Mouse (Mus musculus): ENCODE measurements around the gene Npas2. TPM values are rescaled to one million over a fixed set of nuclear protein-coding genes. Genes with fewer than 3 reads are reported as not detected.

Gene Npas2
- polyA plus RNA-seq (2012; rRNA removed): 0.44 and 0.77 TPM in 2 replicates

DNA sequence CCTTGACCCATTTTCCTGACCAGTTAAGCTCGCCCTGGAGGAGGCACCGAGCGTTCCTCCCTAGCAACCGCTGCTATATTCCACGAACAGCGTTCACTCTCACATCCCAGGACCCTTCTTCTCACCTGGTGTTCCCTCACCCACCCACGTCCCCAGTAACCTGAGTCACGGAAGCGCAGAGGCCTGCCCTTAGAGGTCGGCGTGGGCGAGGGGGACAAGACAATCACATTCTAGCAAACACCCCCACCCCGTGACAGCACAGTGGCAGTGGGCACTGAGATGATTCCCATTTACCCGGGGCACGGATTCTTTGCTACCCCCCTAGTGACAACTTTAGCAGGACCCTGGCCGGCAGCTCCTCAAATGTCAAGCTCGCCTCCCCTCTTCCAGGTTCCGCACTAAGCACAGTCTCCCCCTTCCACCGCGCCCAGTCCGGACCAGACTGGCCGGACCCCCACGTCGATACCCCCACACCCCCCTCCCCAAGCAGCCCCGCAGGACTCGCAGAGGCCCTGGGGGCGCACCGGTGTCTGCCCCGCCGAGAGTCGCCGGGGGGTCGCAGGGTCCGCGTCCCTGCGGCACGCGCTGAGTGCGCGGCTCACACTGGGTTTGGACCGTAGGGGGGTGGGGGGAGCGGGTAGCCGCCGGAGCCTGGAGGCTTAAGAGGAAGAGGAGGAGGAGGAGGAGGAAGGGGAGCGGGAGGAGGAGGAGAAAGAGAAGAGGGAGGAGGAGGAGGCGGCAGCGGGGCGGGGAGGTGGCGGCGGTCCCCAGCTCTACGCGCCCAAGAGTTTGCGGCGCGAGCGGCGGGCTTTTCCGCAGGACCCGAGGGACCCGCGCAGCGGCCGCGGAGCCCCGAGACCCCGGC, at the start of gene Npas2:
Npas2 (plus strand) TSS at position 735 of the 865 bp plus-strand sequence.
- peak; percentile 31 for DNase-seq (ENCODE audit: low read depth)
- TF ChIP-seq POLR2A (IDR thresholded peaks at IDR 0.05; ENCODE audit: borderline replicate concordance, extremely low read depth, insufficient read depth, insufficient read length, poor library complexity, severe bottlenecking) (no peak), CTCF (IDR thresholded peaks at IDR 0.05; ENCODE audit: borderline replicate concordance, extremely low read depth, insufficient read depth, insufficient read length) (no peak)

- TF ChIP-seq POLR2A (IDR thresholded peaks at IDR 0.05; ENCODE audit: borderline replicate concordance, extremely low read depth, insufficient read depth, insufficient read length, poor library complexity, severe bottlenecking) (no peak), CTCF (IDR thresholded peaks at IDR 0.05; ENCODE audit: borderline replicate concordance, extremely low read depth, insufficient read depth, insufficient read length) (no peak)
- DNase-seq (ENCODE audit: low read depth): no peak
These were observed 36.8 kb upstream of the Npas2 start for GRCm38 (mm10) chr1:39156778-39157177.

GRCm38 (mm10) chr1:39160167-39160566, 33.4 kb upstream of the Npas2 start:
- TF ChIP-seq POLR2A (IDR thresholded peaks at IDR 0.05; ENCODE audit: borderline replicate concordance, extremely low read depth, insufficient read depth, insufficient read length, poor library complexity, severe bottlenecking): no peak
- TF ChIP-seq CTCF (IDR thresholded peaks at IDR 0.05; ENCODE audit: borderline replicate concordance, extremely low read depth, insufficient read depth, insufficient read length): no peak
- DNase-seq (ENCODE audit: low read depth): no peak

DNA sequence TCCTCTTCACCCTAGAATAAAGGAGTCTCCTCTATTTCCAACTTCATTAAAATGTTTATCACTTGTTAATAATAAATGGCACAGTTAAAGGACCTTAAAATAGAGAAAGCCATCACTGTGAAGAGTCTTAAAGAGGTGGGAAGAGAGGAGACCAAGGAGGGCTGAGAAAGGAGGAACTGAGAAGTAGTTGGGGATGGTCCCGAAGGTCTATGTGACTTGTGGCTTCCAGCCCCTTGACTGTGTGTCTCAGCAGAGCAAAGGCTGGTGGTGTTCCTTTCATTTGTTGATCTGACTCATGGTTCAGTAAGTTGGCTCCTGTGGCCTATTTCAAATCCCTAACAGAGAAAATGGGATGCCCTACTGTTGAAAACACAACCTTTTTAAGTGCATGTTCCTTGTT, 30.5 kb upstream of the Npas2 start:
- no peak for DNase-seq (ENCODE audit: low read depth)
- TF ChIP-seq CTCF (IDR thresholded peaks at IDR 0.05; ENCODE audit: borderline replicate concordance, extremely low read depth, insufficient read depth, insufficient read length): no peak
- no peak for TF ChIP-seq POLR2A (IDR thresholded peaks at IDR 0.05; ENCODE audit: borderline replicate concordance, extremely low read depth, insufficient read depth, insufficient read length, poor library complexity, severe bottlenecking)

DNA sequence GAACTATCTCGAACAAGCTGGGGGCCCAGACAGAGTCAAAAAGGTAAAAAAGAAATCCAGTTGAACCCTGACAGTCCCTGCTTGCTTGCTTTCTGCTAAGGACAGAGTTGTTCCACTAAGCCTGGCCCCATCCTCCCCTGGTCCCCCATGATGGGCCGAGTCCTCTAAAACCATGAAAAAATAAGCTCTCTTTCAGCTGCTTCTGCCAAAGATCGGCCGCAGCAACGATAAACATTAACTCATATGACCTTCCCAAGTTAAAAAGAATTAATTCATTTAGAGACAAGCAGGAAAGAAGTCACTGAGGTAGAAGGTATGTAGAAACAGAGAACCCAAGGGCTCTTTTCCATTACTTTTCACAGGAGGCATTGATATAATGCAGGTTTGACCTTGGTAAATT, 16.8 kb upstream of the Npas2 start:
- no peak for DNase-seq (ENCODE audit: low read depth)
- TF ChIP-seq CTCF (IDR thresholded peaks at IDR 0.05; ENCODE audit: borderline replicate concordance, extremely low read depth, insufficient read depth, insufficient read length) (no peak), POLR2A (IDR thresholded peaks at IDR 0.05; ENCODE audit: borderline replicate concordance, extremely low read depth, insufficient read depth, insufficient read length, poor library complexity, severe bottlenecking) (no peak)

GRCm38 (mm10) chr1:39177211-39177610, 16.3 kb upstream of the Npas2 start:
- TF ChIP-seq POLR2A (IDR thresholded peaks at IDR 0.05; ENCODE audit: borderline replicate concordance, extremely low read depth, insufficient read depth, insufficient read length, poor library complexity, severe bottlenecking): no peak
- no peak for TF ChIP-seq CTCF (IDR thresholded peaks at IDR 0.05; ENCODE audit: borderline replicate concordance, extremely low read depth, insufficient read depth, insufficient read length)
- peak; percentile 8 for DNase-seq (ENCODE audit: low read depth)

DNA sequence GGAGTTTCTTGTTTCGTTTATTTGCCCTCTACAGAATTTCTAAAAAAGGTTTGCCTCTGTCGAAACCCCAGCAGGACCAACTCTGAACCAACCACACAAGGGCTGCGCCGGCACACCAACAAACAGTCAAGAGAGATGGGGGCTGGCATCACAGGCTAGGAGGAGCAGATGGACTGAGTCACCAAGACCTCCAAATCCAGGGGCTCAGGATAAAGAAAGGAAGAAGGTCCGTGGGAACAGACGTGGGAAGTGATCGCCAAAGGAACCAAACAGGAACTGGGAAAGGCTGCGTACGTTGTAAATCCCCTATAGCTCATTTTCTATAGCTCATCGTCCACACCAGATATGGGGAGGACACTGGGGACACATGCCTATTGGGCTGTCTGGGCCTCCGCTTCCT, 13.7 kb upstream of the Npas2 start:
- no peak for DNase-seq (ENCODE audit: low read depth)

DNA sequence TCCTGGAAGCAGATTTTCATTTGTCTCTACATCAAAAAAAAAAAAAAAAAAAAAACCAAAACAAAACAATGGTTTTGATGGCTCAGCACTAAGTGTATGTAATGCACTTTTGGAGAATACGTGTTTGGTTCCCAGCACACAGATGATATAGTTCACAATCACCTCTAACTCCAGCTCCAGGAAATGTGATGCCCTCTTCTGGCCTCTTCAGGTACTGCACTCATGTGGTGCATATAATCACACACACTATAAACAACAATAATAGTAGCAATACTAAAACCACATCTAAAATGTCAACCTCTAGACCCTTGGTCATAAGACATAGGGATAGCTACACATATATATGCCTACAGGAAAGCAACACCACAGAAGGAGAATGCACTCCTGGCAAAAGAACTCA, 13.0 kb upstream of the Npas2 start:
- DNase-seq (ENCODE audit: low read depth): no peak
- TF ChIP-seq POLR2A (IDR thresholded peaks at IDR 0.05; ENCODE audit: borderline replicate concordance, extremely low read depth, insufficient read depth, insufficient read length, poor library complexity, severe bottlenecking) (no peak), CTCF (IDR thresholded peaks at IDR 0.05; ENCODE audit: borderline replicate concordance, extremely low read depth, insufficient read depth, insufficient read length) (no peak)

More for the DNA sequence above, 13.7 kb upstream of the Npas2 start:
- TF ChIP-seq CTCF (IDR thresholded peaks at IDR 0.05; ENCODE audit: borderline replicate concordance, extremely low read depth, insufficient read depth, insufficient read length) (no peak), POLR2A (IDR thresholded peaks at IDR 0.05; ENCODE audit: borderline replicate concordance, extremely low read depth, insufficient read depth, insufficient read length, poor library complexity, severe bottlenecking) (no peak)

GRCm38 (mm10) chr1:39181901-39182300, 11.6 kb upstream of the Npas2 start:
- TF ChIP-seq POLR2A (IDR thresholded peaks at IDR 0.05; ENCODE audit: borderline replicate concordance, extremely low read depth, insufficient read depth, insufficient read length, poor library complexity, severe bottlenecking) (no peak), CTCF (IDR thresholded peaks at IDR 0.05; ENCODE audit: borderline replicate concordance, extremely low read depth, insufficient read depth, insufficient read length) (no peak)

DNA sequence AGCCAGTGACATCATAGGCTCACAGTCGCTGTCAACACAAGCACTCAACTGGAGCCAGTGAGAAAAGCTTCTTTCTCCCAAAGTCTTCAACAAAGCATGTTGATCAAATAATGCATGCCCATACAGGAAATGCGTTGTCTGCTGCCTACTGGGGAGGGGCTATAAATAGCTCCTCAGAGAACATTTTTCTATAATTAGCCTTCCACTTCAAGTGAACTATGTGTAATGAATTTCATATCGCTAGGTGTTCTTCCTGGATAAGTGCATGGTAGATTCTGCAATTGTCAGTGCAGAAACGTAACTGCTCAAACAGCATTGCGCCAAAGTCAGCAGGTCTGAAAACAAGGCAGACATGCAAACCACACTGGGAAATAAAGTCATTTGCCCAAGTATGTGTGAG, 7.7 kb upstream of the Npas2 start:
- TF ChIP-seq CTCF (IDR thresholded peaks at IDR 0.05; ENCODE audit: borderline replicate concordance, extremely low read depth, insufficient read depth, insufficient read length): no peak
- DNase-seq (ENCODE audit: low read depth): peak; percentile 25

More at GRCm38 (mm10) chr1:39181901-39182300, 11.6 kb upstream of the Npas2 start:
- no peak for DNase-seq (ENCODE audit: low read depth)

- no peak for TF ChIP-seq CTCF (IDR thresholded peaks at IDR 0.05; ENCODE audit: borderline replicate concordance, extremely low read depth, insufficient read depth, insufficient read length)
- no peak for TF ChIP-seq POLR2A (IDR thresholded peaks at IDR 0.05; ENCODE audit: borderline replicate concordance, extremely low read depth, insufficient read depth, insufficient read length, poor library complexity, severe bottlenecking)
- no peak for DNase-seq (ENCODE audit: low read depth)
These were observed 6.7 kb upstream of the Npas2 start for GRCm38 (mm10) chr1:39186711-39187437.
